Mouse (Mus musculus) liver, embryonic 12.5 days (tissue): ENCODE data around the gene Ccsap. TPM values are rescaled to one million over a fixed set of nuclear protein-coding genes. Genes with fewer than 3 reads are reported as not detected.

Source experiments
- ATAC-seq: fragments of 200-750 bp; cut with Nextera tagmentation; 2 replicates; pipeline ENCODE4 v1.8.0; 2017; ENCODE audit warnings: moderate number of reproducible peaks, mild to moderate bottlenecking, moderate library complexity
- H3K27ac ChIP-seq: fragments of 300-500 bp; sonication (generic); 2 replicates; pipeline ENCODE4 v1.5.1; 2016; ENCODE audit warnings: mild to moderate bottlenecking
- H3K27me3 ChIP-seq: fragments of 300-500 bp; sonication (generic); replicated peaks from 2 replicates; pipeline ENCODE4 v1.6.1; 2016; ENCODE audit warnings: mild to moderate bottlenecking, moderate library complexity
- H3K36me3 ChIP-seq: fragments of 300-500 bp; sonication (generic); 2 replicates; pipeline ENCODE4 v1.6.1; 2016; ENCODE audit warnings: mild to moderate bottlenecking, moderate library complexity
- H3K4me1 ChIP-seq: fragments of 300-500 bp; sonication (generic); 2 replicates; pipeline ENCODE4 v1.6.1; 2016
- H3K4me2 ChIP-seq: fragments of 300-500 bp; sonication (generic); 2 replicates; pipeline ENCODE4 v1.6.1; 2016; ENCODE audit warnings: mild to moderate bottlenecking, moderate library complexity
- H3K4me3 ChIP-seq: fragments of 300-500 bp; sonication (generic); 2 replicates; pipeline ENCODE4 v1.5.1; 2016; ENCODE audit warnings: mild to moderate bottlenecking, moderate library complexity
- H3K9ac ChIP-seq: fragments of 300-500 bp; sonication (generic); 2 replicates; pipeline ENCODE4 v1.6.1; 2016; ENCODE audit warnings: mild to moderate bottlenecking, moderate library complexity
- H3K9me3 ChIP-seq: fragments of 300-500 bp; sonication (generic); replicated peaks from 2 replicates; pipeline ENCODE4 v1.6.1; 2016; ENCODE audit warnings: mild to moderate bottlenecking, moderate library complexity
- WGBS: fragments of 180-500 bp; shearing (Covaris S2); methylation state at CpG from one replicate; pipeline ENCODE4 v1.1.7; 2016; ENCODE audit not compliant: insufficient replicate concordance; 5-methylcytosine and 5-hydroxymethylcytosine counted together
- polyA plus RNA-seq: library from polyadenylated mRNA; unstranded; fragments of >200 nt; fragmentation: Nextera tagmentation; extraction: Ambion mirVana; gene quantifications from 2 replicates; pipeline ENCODE4 v1.2.1, GENCODE M21; 2016

Ccsap gene
- polyA plus RNA-seq, 1 experiment from 2014 or later, result 5.8 TPM

GRCm38 (mm10) chr8:123877865-123878264 is 17.9 kb upstream of the Ccsap start:
- Histone ChIP-seq H3K9me3 (no peaks in the 10 kb centered on the region), H3K4me3 (no peak overlapping the region), H3K27me3 (peaks cover 29% of the 10 kb centered on the region), H3K4me2 (no peak overlapping the region), H3K36me3 (no peaks in the 10 kb centered on the region), H3K4me1 (no peaks in the 10 kb centered on the region), H3K27ac (no peak overlapping the region), H3K9ac (no peak overlapping the region)
- 50% methylated on average over 2 of the region's 2 CpGs for WGBS
- ATAC-seq, result no peak

DNA sequence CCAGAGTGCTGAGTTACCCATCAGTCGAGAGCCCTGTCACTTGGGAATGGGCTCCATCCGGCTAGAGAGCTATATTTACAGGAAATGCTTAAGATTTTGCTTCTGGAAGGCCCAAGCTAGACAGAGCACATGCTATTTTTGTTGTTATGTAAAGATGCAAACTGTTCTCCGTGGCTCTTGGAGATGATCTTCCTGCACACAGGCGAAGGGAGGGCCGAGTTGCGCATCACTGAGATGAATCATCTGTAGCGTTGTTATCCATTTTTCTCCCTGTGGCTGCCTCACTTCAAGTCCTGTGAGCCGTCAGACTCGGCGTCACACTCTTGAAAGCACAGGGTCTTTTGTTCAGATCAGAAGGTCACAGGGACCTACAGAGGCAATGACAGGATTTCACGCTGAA is 14.3 kb upstream of the Ccsap start:
- no peaks in the 10 kb centered on the region for H3K4me1 ChIP-seq
- H3K9me3 ChIP-seq, result no peaks in the 10 kb centered on the region
- WGBS, result 77% methylated on average over 11 of the region's 11 CpGs
- H3K4me2 ChIP-seq, result no peak overlapping the region
- no peak for ATAC-seq
- H3K9ac ChIP-seq, result no peak overlapping the region
- no peak overlapping the region for H3K4me3 ChIP-seq
- H3K27ac ChIP-seq, result no peak overlapping the region
- peaks cover 16% of the 10 kb centered on the region for H3K27me3 ChIP-seq
- H3K36me3 ChIP-seq, result no peaks in the 10 kb centered on the region

GRCm38 (mm10) chr8:123873364-123873763 is 13.4 kb upstream of the Ccsap start:
- no peak overlapping the region for H3K27ac ChIP-seq
- no peak overlapping the region for H3K9ac ChIP-seq
- H3K27me3 ChIP-seq, result peaks cover 10% of the 10 kb centered on the region
- 53% methylated on average over 6 of the region's 6 CpGs for whole genome bisulfite sequencing
- ATAC-seq, result no peak
- H3K4me2 ChIP-seq, result no peak overlapping the region
- no peaks in the 10 kb centered on the region for H3K9me3 ChIP-seq
- no peaks in the 10 kb centered on the region for H3K4me1 ChIP-seq
- no peak overlapping the region for H3K4me3 ChIP-seq
- no peaks in the 10 kb centered on the region for H3K36me3 ChIP-seq

- ATAC-seq, result no peak
- H3K27me3 ChIP-seq, result peaks cover 10% of the 10 kb centered on the region; the same call in 1 of the 2 replicates
- H3K27ac ChIP-seq, result no peak overlapping the region
- H3K36me3 ChIP-seq, result no peaks in the 10 kb centered on the region
- WGBS, result 74% methylated on average over 9 of the region's 9 CpGs
- no peak overlapping the region for H3K4me2 ChIP-seq
- H3K4me1 ChIP-seq, result no peaks in the 10 kb centered on the region
- no peaks in the 10 kb centered on the region for H3K9me3 ChIP-seq
- no peak overlapping the region for H3K4me3 ChIP-seq
- H3K9ac ChIP-seq, result no peak overlapping the region
These were observed 12.0 kb upstream of the Ccsap start for GRCm38 (mm10) chr8:123872048-123872447.

DNA sequence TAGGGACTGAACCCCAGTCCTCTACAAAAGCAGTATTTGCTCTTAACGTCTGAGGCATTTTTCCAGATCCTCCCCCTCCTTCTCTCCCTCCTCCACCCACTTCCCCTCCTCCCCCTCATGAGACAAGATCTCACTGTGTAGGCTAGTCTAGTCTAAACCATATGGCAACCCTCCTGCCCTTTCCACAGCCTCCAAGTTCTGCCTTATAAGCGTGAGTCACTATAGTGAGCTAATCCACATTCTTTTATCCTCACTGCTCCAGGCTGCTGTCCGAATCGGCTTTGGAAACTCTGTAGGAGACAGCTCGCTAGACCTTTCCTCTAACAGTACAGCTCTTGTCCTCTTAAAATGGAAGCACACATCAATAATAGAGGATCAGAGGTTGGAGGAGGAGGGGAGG is 7.0 kb upstream of the Ccsap start:
- Histone ChIP-seq H3K36me3 (no peaks in the 10 kb centered on the region), H3K4me2 (no peak overlapping the region), H3K4me1 (peaks cover 10% of the 10 kb centered on the region), H3K27me3 (peaks cover 37% of the 10 kb centered on the region), H3K9ac (no peak overlapping the region), H3K27ac (no peak overlapping the region), H3K9me3 (no peaks in the 10 kb centered on the region), H3K4me3 (no peak overlapping the region)
- WGBS, result 46% methylated on average over 5 of the region's 5 CpGs
- no peak for ATAC-seq

GRCm38 (mm10) chr8:123865786-123866185 is 5.8 kb upstream of the Ccsap start:
- no peak overlapping the region for H3K9ac ChIP-seq
- H3K4me3 ChIP-seq, result no peak overlapping the region
- 71% methylated on average over 7 of the region's 7 CpGs for WGBS
- no peaks in the 10 kb centered on the region for H3K36me3 ChIP-seq
- no peak overlapping the region for H3K27ac ChIP-seq
- H3K4me1 ChIP-seq, result peaks cover 10% of the 10 kb centered on the region
- no peak for ATAC-seq
- H3K27me3 ChIP-seq, result peaks cover 49% of the 10 kb centered on the region
- no peaks in the 10 kb centered on the region for H3K9me3 ChIP-seq
- no peak overlapping the region for H3K4me2 ChIP-seq

DNA sequence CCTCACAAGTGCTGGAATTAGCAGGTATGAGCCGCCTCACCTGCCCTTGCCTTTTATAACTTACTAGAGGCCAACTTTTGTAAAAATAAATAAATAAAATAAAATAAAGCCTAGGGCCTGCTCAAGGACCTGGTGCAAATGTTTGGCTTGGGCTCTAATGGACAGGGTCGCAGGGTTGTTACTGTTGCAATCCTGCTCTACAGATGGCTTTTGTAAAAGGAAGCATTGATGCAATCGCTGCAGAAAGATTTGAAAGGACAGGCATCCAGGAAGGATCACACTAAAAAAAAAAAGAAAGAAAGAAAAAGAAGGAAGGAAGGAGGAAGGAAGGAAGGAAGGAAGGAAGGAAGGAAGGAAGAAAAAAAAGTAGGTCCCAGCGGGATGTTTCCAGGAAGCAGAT is 377 bp upstream of the Ccsap start:
- Histone ChIP-seq H3K9ac (no peak overlapping the region; the same call in 1 of the 2 replicates), H3K36me3 (no peaks in the 10 kb centered on the region), H3K4me1 (peaks cover 40% of the 10 kb centered on the region), H3K4me2 (peak overlapping the region; percentile 98), H3K9me3 (no peaks in the 10 kb centered on the region), H3K27ac (no peak overlapping the region), H3K4me3 (peak overlapping the region; percentile 98), H3K27me3 (peaks cover 54% of the 10 kb centered on the region)
- ATAC-seq, result no peak
- WGBS, result 64% methylated on average over 4 of the region's 4 CpGs

DNA sequence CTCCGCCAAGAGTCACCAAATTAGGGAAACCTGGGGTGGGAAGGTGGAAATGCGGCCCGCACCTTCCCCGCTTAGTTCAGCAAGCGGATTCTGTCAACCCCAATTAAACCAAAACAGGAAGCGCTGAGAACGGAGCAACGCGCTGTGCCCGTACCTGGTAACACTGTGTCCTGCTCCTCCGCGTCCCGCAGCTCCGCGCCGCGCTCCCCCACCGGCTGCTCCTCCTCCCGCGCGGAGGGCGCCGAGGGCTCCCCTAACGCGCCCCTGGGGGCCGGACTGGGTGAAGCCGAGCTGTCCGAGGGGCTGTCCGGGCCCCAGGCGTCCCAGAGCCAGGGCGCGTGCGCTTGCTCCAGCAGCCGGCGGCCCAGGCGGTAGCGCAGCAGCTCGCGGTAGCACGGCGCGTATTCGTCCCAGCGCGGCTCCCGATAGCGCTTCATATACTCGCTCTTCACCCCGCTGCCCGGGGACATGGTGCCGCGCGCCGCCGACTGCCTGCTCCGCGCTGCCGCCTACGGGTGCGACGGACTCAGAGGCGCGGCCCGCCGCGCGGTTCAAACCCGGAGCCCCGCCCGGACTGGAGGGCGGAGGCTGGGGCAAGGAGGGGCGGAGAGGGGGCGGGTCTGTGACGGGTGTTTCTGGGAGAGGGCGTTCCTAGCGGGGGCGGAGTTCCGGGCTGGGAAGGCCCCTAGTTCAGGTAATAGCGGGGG is 915 bp downstream of the Ccsap start:
- Histone ChIP-seq H3K4me1 (peaks cover 45% of the 10 kb centered on the region), H3K9me3 (0 out of 2 replicates have a peak, but pooled peaks cover 4% of the 10 kb centered on the region), H3K27me3 (peaks cover 44% of the 10 kb centered on the region), H3K27ac (peak overlapping the region; percentile 93), H3K9ac (peak overlapping the region; percentile 98), H3K36me3 (no peaks in the 10 kb centered on the region), H3K4me2 (peak overlapping the region; percentile 98), H3K4me3 (peak overlapping the region; percentile 98)
- ATAC-seq, result peak; percentile 96
- under 1% methylated on average over 79 of the region's 79 CpGs for WGBS

DNA sequence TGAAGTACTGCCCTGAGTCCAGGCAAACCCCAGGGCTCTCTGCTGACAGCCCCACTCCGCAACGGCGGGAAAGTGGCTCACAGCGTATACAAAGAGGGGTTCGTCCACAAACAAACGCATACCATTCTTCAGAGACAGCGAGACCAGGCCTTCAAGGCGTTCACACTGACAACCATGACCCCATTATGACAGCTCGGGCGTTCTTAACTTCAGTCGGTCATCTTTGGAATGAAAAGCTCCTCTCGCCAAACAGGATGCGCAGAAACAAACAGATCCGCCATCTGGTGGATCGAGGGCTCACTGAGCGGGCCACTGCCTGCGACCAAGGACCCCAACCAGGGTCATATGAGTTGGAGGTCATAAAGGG is 1.5 kb downstream of the Ccsap start:
- H3K27me3 ChIP-seq, result peaks cover 39% of the 10 kb centered on the region
- H3K36me3 ChIP-seq, result no peaks in the 10 kb centered on the region
- peak overlapping the region; percentile 93 for H3K27ac ChIP-seq
- ATAC-seq, result no peak
- H3K4me1 ChIP-seq, result peaks cover 42% of the 10 kb centered on the region
- H3K4me2 ChIP-seq, result peak overlapping the region; percentile 98
- H3K4me3 ChIP-seq, result peak overlapping the region; percentile 98
- H3K9ac ChIP-seq, result peak overlapping the region; percentile 98
- H3K9me3 ChIP-seq, result 0 out of 2 replicates have a peak, but pooled peaks cover 4% of the 10 kb centered on the region
- WGBS, result 1% methylated on average over 17 of the region's 17 CpGs

GRCm38 (mm10) chr8:123857361-123857760 is 2.6 kb downstream of the Ccsap start:
- H3K4me2 ChIP-seq, result peak overlapping the region; percentile 98
- ATAC-seq, result no peak
- 0 out of 2 replicates have a peak, but pooled peaks cover 4% of the 10 kb centered on the region for H3K9me3 ChIP-seq
- H3K4me1 ChIP-seq, result peaks cover 42% of the 10 kb centered on the region
- 75% methylated on average over 3 of the region's 3 CpGs for WGBS
- H3K9ac ChIP-seq, result 0 out of 2 replicates have a peak overlapping the region, but pooled peaks have one; percentile 98
- peak overlapping the region; percentile 98 for H3K4me3 ChIP-seq
- peaks cover 27% of the 10 kb centered on the region for H3K27me3 ChIP-seq
- H3K27ac ChIP-seq, result no peak overlapping the region
- no peaks in the 10 kb centered on the region for H3K36me3 ChIP-seq

- WGBS, result 67% methylated on average over 9 of the region's 9 CpGs
- H3K4me2 ChIP-seq, result no peak overlapping the region
- H3K9me3 ChIP-seq, result 0 out of 2 replicates have a peak, but pooled peaks cover 4% of the 10 kb centered on the region
- H3K4me3 ChIP-seq, result no peak overlapping the region
- H3K9ac ChIP-seq, result no peak overlapping the region
- peaks cover 47% of the 10 kb centered on the region for H3K4me1 ChIP-seq
- no peaks in the 10 kb centered on the region for H3K36me3 ChIP-seq
- H3K27ac ChIP-seq, result no peak overlapping the region
- peaks cover 2% of the 10 kb centered on the region for H3K27me3 ChIP-seq
- ATAC-seq, result no peak
These were observed 5.1 kb downstream of the Ccsap start for GRCm38 (mm10) chr8:123854733-123855475.

DNA sequence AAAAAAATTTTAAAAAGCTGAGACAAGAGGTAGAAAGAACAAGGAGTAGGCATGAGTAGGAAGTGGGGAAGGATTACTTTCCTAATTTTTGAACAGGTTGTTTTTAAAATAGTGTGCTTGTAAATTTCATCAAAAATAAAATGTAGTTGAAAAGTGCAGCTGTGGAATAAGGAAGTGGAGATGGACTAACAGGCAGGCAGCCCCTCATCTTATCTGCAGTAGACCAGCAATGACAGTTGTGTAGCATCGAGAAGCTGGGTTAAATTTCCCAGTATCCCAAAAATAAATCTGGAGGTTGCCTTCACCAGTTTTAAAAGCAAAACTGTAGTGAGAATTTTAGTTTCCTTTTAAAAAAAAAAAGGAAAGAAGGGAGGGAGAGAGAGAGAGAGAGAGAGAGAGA is 5.8 kb downstream of the Ccsap start:
- WGBS, result 18% methylated on average over 1 of the region's 1 CpGs
- Histone ChIP-seq H3K4me2 (no peak overlapping the region), H3K9me3 (0 out of 2 replicates have a peak, but pooled peaks cover 4% of the 10 kb centered on the region), H3K27me3 (no peaks in the 10 kb centered on the region), H3K36me3 (no peaks in the 10 kb centered on the region), H3K27ac (no peak overlapping the region), H3K4me3 (no peak overlapping the region), H3K4me1 (peaks cover 46% of the 10 kb centered on the region), H3K9ac (no peak overlapping the region)
- no peak for ATAC-seq
